Mouse (Mus musculus): ENCODE data around the gene Zfp523.
A peak's percentile ranks its signal among the peaks of the same experiment; 100 is the strongest.
"Not testable (repeated sequence)": the region's sequence is repeated elsewhere in the genome, so short reads cannot be mapped to it uniquely, and the experiment has no call there.

Gene Zfp523

DNA sequence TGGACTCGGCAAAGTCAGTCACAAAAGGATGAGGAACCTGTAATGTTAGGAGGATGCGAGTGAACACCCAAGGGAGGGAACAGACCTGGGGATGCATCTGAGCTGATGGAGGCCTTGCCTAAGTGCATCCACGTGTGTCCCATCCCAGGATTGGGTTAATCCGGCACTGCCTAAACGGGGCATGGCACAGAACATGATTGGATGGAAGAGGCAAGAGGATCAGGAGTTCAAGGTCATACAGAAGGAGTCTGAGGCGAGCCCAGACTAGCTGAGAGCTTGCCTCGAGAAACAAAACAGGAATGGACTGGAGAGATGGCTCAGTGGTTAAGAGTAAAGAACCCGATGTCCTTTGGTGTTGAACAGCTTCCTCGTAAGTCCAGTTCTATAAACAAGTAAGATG lies 35.5 kb downstream of the Zfp523 start:
- no peak for DNase-seq

DNA sequence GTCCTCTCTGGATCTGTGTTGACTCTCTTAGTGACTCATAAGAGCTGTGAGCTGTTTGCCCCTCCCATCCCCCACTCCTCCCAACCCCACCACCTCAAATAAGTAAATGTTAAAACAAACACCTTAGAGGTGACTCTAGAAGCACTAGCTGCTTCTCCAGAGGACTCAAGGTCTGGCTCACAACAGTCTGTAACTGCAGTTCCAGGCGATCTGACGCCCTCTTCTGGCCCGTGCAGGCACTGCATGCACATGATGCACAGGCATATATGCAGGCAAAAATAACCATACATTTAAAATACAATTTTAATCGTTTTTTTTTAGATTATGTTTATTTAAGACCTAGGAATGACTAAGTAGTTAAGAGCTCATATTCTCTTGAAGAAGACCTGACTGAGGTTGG lies 36.3 kb downstream of the Zfp523 start:
- peak; percentile 87 for DNase-seq

- DNase-seq = no peak
Observed at GRCm38 (mm10) chr17:28216791-28217190, 39.9 kb downstream of the Zfp523 start.

- peak; percentile 79 for DNase-seq
Observed at GRCm38 (mm10) chr17:28217721-28218649, 41.1 kb downstream of the Zfp523 start.

GRCm38 (mm10) chr17:28222463-28222862 lies 45.5 kb downstream of the Zfp523 start:
- DNase-seq = not testable (repeated sequence)

DNA sequence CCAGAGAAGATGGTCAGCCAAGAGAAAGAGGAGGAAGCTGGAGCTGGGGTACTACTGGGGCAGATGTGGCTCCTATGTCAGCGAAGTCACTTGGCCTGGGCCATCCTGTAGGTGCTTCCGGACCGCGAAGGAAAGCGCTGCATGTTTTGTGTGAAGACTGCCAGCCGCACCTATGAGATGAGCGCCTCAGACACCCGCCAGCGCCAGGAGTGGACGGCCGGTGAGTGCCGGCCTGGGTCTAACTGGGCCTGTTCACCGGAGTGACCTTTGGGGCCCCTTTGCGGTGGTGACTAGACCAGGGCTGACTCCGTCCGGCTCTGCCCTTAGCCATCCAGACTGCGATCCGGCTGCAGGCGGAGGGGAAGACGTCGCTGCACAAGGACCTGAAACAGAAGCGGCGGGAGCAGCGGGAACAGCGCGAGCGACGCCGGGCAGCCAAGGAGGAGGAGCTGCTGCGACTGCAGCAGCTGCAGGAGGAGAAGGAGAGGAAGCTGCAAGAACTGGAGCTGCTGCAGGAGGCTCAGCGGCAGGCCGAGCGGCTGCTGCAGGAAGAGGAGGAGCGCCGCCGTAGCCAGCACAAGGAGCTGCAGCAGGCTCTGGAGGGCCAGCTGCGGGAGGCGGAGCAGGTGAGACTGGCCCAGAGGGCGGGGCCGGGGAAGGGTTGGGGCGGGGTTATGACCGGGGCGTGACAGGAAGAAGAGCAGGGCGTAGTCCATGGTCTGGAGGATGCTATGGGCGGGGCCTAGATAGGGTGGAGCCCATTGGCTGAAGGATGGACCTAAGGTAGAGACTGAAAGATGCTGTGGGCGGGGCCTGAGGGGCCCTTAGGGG lies 46.8 kb downstream of the Zfp523 start:
- peak; percentile 97 for DNase-seq

DNA sequence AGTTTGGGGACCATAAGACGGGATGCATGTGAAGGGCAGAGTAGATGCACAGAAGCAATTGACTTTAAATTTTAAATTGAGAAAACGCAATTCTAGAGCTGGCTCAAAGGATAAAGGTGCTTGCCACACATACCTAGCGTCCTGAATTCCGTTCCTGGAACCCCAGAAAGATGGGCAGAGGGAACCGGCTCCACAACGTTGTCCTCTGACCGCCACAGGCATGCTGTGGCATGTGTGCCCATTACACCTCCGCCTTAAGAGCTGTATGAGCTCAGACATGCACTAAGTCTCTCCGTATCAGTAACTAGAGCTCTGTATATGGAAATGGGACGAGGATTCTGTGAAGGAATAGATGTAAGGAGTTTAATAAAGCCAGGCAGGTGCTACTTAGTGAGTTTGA lies 47.7 kb downstream of the Zfp523 start:
- DNase-seq = no peak

DNA sequence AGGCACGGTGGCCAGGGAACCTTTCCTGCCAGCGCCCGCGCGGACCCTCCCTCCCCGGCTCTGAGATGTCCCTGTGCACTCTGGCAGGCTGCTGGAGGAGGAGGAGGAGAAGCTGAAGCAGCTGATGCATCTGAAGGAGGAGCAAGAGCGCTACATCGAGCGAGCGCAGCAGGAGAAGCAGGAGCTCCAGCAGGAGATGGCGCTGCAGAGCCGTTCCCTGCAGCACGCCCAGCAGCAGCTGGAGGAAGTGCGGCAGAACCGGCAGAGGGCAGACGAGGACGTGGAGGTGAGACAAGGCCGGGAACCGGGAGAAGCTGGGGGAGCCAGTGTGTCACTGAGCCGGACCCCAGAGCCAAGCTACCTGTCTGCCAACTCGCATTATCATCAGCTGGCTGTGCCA lies 49.1 kb downstream of the Zfp523 start:
- peak; percentile 97 for DNase-seq

GRCm38 (mm10) chr17:28230486-28230885 lies 53.6 kb downstream of the Zfp523 start:
- no peak for DNase-seq

GRCm38 (mm10) chr17:28231026-28231736 lies 54.3 kb downstream of the Zfp523 start:
- no peak for DNase-seq

- DNase-seq = peak; percentile 100
Observed at GRCm38 (mm10) chr17:28232475-28233060, 55.6 kb downstream of the Zfp523 start, which contains the start of gene Ppard. Ppard (plus strand) TSS chr17:28232700.

DNA sequence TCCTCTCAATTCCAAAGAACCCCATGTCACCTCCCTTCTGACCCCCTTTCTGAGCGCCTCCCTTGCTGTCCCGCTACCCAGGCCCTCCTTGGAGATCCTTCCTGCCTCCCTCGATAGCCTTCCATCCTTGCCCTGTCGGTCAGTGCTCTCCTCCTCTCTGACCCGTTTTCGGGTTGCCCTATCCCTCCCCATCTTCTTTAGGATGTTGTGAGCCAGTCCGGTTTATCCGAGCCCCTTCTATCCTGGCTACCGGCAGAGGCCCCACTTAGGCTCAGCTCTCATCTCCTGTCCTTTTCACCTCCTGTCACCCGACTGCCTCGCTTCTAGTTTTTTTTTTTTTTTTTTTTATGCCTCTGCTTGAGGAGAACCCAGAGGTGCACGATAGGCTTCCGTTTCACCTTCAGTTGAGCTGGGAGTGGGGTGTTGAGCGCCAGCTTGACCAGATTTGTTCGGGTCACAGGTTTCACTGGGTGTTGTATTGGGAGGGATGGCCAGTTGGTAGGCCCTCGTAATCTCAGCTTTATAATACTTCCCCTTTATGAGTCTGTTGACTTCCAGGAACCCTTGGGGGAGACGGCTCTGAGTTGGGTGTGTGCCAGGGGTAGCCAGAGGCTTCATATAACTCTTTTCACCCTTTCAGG lies 56.3 kb downstream of the Zfp523 start:
- DNase-seq = no peak

GRCm38 (mm10) chr17:28234641-28235040 lies 57.7 kb downstream of the Zfp523 start:
- no peak for DNase-seq

GRCm38 (mm10) chr17:28235982-28236635 lies 59.2 kb downstream of the Zfp523 start:
- DNase-seq = no peak

- DNase-seq = no peak
Observed at GRCm38 (mm10) chr17:28236636-28237015, 59.7 kb downstream of the Zfp523 start.

- DNase-seq = no peak
Observed at GRCm38 (mm10) chr17:28237362-28237761, 60.4 kb downstream of the Zfp523 start.

DNA sequence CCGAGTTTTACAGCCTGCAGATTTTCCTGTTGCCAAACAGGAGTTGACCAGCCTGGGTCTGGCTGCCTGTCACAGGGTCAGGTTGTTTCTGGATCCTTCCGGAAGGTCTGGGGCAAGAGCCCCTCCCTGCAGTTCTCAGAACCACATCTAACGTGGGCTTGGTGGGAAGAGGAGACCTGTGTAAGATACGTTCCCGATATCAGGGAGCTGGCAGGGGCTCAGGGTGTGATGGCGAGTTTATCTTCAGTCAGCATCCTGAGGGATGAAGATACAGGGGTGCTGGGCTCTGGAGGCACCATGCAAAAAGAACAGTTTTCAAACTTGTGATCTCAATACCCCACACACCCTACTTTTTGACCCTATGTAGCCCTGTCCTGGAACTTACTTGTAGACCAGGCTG lies 60.9 kb downstream of the Zfp523 start:
- DNase-seq = no peak

DNA sequence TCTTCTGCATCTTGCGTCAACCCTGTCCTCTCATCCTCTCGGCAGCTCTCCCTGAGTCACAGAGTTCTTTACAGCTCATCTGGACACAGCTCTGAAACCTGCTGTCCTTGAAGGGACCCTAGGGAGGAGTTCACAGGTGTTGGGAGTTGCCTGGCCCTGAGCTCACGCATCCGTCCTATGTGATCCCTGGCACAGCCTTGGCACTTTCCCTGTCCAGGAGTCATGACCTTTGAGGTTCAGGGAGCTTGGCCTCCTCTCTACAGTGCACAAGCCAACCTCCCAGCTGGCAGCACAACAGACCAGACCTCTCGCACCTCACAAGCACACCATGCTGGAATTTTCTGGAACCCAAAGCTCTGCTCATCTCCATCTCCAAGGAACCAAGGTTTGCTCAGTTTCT lies 63.9 kb downstream of the Zfp523 start:
- no peak for DNase-seq

DNA sequence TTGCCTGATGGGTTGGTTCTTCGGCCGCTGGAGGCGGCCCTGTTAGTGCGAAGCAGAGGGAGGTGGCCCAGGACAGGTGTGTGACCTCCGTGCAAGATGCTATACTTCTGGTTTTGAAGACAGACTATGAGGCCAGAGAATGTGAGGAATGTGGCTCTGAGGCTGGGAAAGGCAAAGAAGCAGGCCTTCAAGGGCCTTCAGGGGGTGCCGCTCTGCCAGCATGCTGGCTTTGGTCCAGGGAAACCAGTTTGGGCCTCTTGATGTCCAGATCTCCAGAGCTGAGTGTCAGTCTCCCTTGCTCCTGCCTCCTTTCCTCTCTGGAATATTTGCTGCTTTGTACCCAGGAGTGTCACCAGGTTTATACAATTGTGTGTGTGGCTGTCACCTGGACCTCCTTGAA lies 65.4 kb downstream of the Zfp523 start:
- DNase-seq = no peak

DNA sequence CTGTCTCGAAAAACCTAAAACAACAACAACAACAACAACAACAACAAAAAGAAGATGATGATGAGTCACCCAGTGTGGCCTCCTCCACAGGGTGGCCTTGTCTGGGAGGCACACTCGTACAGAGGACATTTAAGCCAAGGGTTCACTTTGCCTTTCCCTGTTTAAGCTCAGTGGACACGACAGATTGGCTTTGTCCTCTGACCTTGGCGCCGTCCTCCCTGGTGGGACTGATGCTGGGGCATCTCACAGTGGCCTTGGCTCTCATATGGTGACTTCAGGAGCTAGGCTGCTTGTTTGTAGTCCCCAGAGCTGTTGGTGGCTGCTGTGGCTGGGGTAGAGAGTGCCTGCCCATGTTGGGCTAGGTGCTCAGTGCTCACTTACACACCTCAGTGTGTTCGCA lies 67.3 kb downstream of the Zfp523 start:
- DNase-seq = no peak

DNA sequence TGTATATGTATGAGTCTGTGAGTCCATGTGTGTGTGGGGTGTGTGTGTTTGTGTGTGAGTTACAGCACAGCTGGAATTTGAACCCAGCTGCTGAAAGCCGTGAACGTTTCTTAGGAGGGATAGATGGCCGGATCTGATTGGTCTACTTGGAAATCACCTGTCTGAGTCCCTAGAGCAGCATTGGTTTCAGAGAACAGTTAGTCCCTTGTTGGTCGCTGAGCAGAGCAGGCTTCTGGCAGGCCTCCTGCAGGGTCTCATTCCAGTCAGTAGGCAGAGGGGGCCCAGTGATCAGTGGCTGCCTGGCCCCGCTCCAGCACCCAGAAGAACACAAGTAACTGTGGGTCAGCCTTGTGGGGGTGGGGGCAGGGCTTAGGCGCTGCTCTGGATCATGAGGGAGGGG lies 67.8 kb downstream of the Zfp523 start:
- DNase-seq = no peak

GRCm38 (mm10) chr17:28246640-28247039 lies 69.7 kb downstream of the Zfp523 start:
- DNase-seq = peak; percentile 50

Measured in thymus, postnatal 4 days (tissue).